Mouse (Mus musculus): ENCODE measurements around the gene Rhbdl1.
A peak's percentile ranks its signal among the peaks of the same experiment; 100 is the strongest.

Rhbdl1 gene

GRCm38 (mm10) chr17:25839455-25840235, 2.5 kb upstream of the Rhbdl1 start:
- DNase-seq (ENCODE audit: low spot score in 2 of 2): no peak

- DNase-seq (ENCODE audit: low spot score in 2 of 2): no peak
Measured at GRCm38 (mm10) chr17:25838904-25839303, 1.8 kb upstream of the Rhbdl1 start.

- no peak for DNase-seq (ENCODE audit: low spot score in 2 of 2)
Measured at GRCm38 (mm10) chr17:25837533-25837932, 438 bp upstream of the Rhbdl1 start.

GRCm38 (mm10) chr17:25836397-25837075, 559 bp downstream of the Rhbdl1 start:
- no peak for DNase-seq (ENCODE audit: low spot score in 2 of 2)

- DNase-seq (ENCODE audit: low spot score in 2 of 2): no peak
Measured at GRCm38 (mm10) chr17:25835816-25836215, 1.3 kb downstream of the Rhbdl1 start.

GRCm38 (mm10) chr17:25835301-25835700, 1.8 kb downstream of the Rhbdl1 start:
- DNase-seq (ENCODE audit: low spot score in 2 of 2): no peak

GRCm38 (mm10) chr17:25834595-25835222, 2.4 kb downstream of the Rhbdl1 start:
- DNase-seq (ENCODE audit: low spot score in 2 of 2): no peak

GRCm38 (mm10) chr17:25833961-25834594, 3.0 kb downstream of the Rhbdl1 start:
- DNase-seq (ENCODE audit: low spot score in 2 of 2): no peak

- DNase-seq (ENCODE audit: low spot score in 2 of 2): peak in 1 of 2 experiments; percentile 44
Measured at GRCm38 (mm10) chr17:25833291-25833663, 3.8 kb downstream of the Rhbdl1 start, which contains the start of gene Stub1. Stub1 (minus strand) TSS chr17:25833404.

GRCm38 (mm10) chr17:25832436-25833290, 4.4 kb downstream of the Rhbdl1 start:
- DNase-seq (ENCODE audit: low spot score in 2 of 2): peak; percentile 94 to 97

GRCm38 (mm10) chr17:25831451-25832281, 5.4 kb downstream of the Rhbdl1 start:
- DNase-seq (ENCODE audit: low spot score in 2 of 2): no peak

GRCm38 (mm10) chr17:25830806-25831431, 6.2 kb downstream of the Rhbdl1 start:
- no peak for DNase-seq (ENCODE audit: low spot score in 2 of 2)

GRCm38 (mm10) chr17:25830200-25830753, 6.8 kb downstream of the Rhbdl1 start:
- no peak for DNase-seq (ENCODE audit: low spot score in 2 of 2)

GRCm38 (mm10) chr17:25829558-25830017, 7.5 kb downstream of the Rhbdl1 start:
- DNase-seq (ENCODE audit: low spot score in 2 of 2): no peak

GRCm38 (mm10) chr17:25828712-25829557, 8.2 kb downstream of the Rhbdl1 start, which contains the start of gene Jmjd8:
Jmjd8 (plus strand) TSS chr17:25828867.
- DNase-seq (ENCODE audit: low spot score in 2 of 2): peak; percentile 66 to 68

GRCm38 (mm10) chr17:25828223-25828594, 8.9 kb downstream of the Rhbdl1 start:
- DNase-seq (ENCODE audit: low spot score in 2 of 2): no peak

GRCm38 (mm10) chr17:25827546-25828222, 9.4 kb downstream of the Rhbdl1 start:
- DNase-seq (ENCODE audit: low spot score in 2 of 2): no peak

GRCm38 (mm10) chr17:25827011-25827410, 10.1 kb downstream of the Rhbdl1 start:
- DNase-seq (ENCODE audit: low spot score in 2 of 2): no peak
